Mouse (Mus musculus) myocyte (in vitro differentiated cells): Measurements from ENCODE around the gene Xbp1.

Experiments used
- CEBPB ChIP-seq: IDR thresholded peaks from 2 replicates; pipeline ENCODE4 v1.6.1; 2011; ENCODE audit warnings: mild to moderate bottlenecking, moderate library complexity; ENCODE audit not compliant: poor library complexity, insufficient read depth, severe bottlenecking
- E2F4 ChIP-seq: IDR thresholded peaks from one replicate; pipeline ENCODE4 v1.6.1; 2011; ENCODE audit warnings: mild to moderate bottlenecking, control low read depth, moderate library complexity; ENCODE audit not compliant: insufficient read depth
- MYOG ChIP-seq, 3 experiments: IDR thresholded peaks; one replicate each; pipeline ENCODE4 v1.6.1; 2011; ENCODE audit warnings: control low read depth in 2 of 3, low read depth in 2 of 3, mild to moderate bottlenecking in 2 of 3; ENCODE audit not compliant: insufficient read length in 2 of 3, control insufficient read depth in 1 of 3, insufficient read depth in 1 of 3
- POLR2A ChIP-seq: IDR thresholded peaks from one replicate; pipeline ENCODE4 v1.6.1; 2011; ENCODE audit warnings: low read depth, mild to moderate bottlenecking, control low read depth, moderate library complexity; ENCODE audit not compliant: insufficient read length

DNA sequence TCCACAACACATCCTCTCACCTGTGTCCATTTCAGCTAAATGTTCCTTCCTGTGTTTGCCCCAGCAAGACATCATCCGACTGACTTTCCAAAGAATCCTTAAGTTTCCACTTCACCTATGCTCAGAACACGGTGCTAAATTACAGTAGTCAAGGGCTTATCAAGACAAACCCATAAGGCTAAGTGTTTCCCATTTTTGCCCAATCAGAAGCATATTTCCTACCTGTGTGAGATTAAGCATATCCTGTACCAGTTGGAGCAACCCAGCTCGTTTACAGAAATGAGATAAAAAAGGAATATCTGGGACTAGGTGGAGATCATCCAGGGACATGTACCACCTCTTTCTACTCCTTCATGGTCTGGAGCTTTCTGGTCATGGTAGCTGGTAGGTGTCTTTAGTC is 26.2 kb downstream of the Xbp1 start:
- no peak for TF ChIP-seq MYOG (IDR thresholded peaks at IDR 0.05; ENCODE audit: control insufficient read depth in 1 of 3, insufficient read depth in 1 of 3, insufficient read length in 2 of 3, low read depth in 2 of 3)
- TF ChIP-seq POLR2A, result no peak
- TF ChIP-seq CEBPB, result no peak
- no peak for TF ChIP-seq E2F4
